Mouse (Mus musculus) intestine, embryonic 14.5 days (tissue): Measurements from ENCODE around the gene B3galt4. TPM values are rescaled to one million over a fixed set of nuclear protein-coding genes. Genes with fewer than 3 reads are reported as not detected.
"Not testable (repeated sequence)": the region's sequence is repeated elsewhere in the genome, so short reads cannot be mapped to it uniquely, and the experiment has no call there.

Experiments
- ATAC-seq: fragments of 200-750 bp; cut with Nextera tagmentation; replicated peaks from 2 replicates; pipeline ENCODE4 v1.8.0; 2017; ENCODE audit warnings: low read depth, moderate number of reproducible peaks, moderate TSS enrichment, moderate library complexity; ENCODE audit not compliant: low FRiP score, low TSS enrichment
- DNase-seq: peaks from one replicate; pipeline ENCODE4 v3.0.0-alpha.2; 2018; ENCODE audit warnings: low spot score
- H3K27ac ChIP-seq: fragments of 300-500 bp; sonication (generic); 2 replicates; pipeline ENCODE4 v1.5.1; 2014; ENCODE audit warnings: low read depth, mild to moderate bottlenecking, control low read depth
- H3K27me3 ChIP-seq: fragments of 300-500 bp; sonication (generic); replicated peaks from 2 replicates; pipeline ENCODE4 v1.6.1; 2014; ENCODE audit warnings: low read length, control low read depth; ENCODE audit not compliant: control insufficient read depth, insufficient read depth
- H3K36me3 ChIP-seq: fragments of 300-500 bp; sonication (generic); 2 replicates; pipeline ENCODE4 v1.6.1; 2014; ENCODE audit warnings: low read length, control low read depth; ENCODE audit not compliant: control insufficient read depth, insufficient read depth
- H3K4me1 ChIP-seq: fragments of 300-500 bp; sonication (generic); replicated peaks from 2 replicates; pipeline ENCODE4 v1.6.1; 2014; ENCODE audit warnings: low read length, control low read depth, mixed read lengths; ENCODE audit not compliant: control insufficient read depth, insufficient read depth
- H3K4me2 ChIP-seq: fragments of 300-500 bp; sonication (generic); 2 replicates; pipeline ENCODE4 v1.6.1; 2014; ENCODE audit warnings: low read length
- H3K4me3 ChIP-seq: fragments of 300-500 bp; sonication (generic); 2 replicates; pipeline ENCODE4 v1.5.1; 2014; ENCODE audit warnings: low read depth, low read length, control low read depth, mixed read lengths
- H3K9ac ChIP-seq: fragments of 300-500 bp; sonication (generic); 2 replicates; pipeline ENCODE4 v1.6.1; 2014; ENCODE audit warnings: mild to moderate bottlenecking, low read length
- H3K9me3 ChIP-seq: fragments of 300-500 bp; sonication (generic); 2 replicates; pipeline ENCODE4 v1.6.1; 2016; ENCODE audit warnings: low read length, control low read depth; ENCODE audit not compliant: control insufficient read depth
- WGBS: fragments of 180-500 bp; shearing (Covaris S2); extraction: QIAGEN DNeasy Blood & Tissue Kit; methylation state at CpG from one replicate; pipeline ENCODE4 v1.1.7; 2014; 5-methylcytosine and 5-hydroxymethylcytosine counted together
- polyA plus RNA-seq: library from polyadenylated mRNA; unstranded; fragments of >200 nt; fragmentation: Nextera tagmentation; extraction: Ambion mirVana; gene quantifications from 2 replicates; pipeline ENCODE4 v1.2.1, GENCODE M21; 2014

B3galt4 gene
- polyA plus RNA-seq, 1 experiment from 2014 or later = 3.7 TPM

- Histone ChIP-seq H3K9ac (peak overlapping the region; percentile 83), H3K36me3 (peaks cover 37% of the 10 kb centered on the region), H3K4me3 (peak overlapping the region; percentile 98), H3K9me3 (no peaks in the 10 kb centered on the region), H3K27me3 (no peaks in the 10 kb centered on the region), H3K4me2 (peak overlapping the region; percentile 99), H3K4me1 (peaks cover 10% of the 10 kb centered on the region), H3K27ac (peak overlapping the region; percentile 85)
- DNase-seq (peak; percentile 83), ATAC-seq (0 out of 2 replicates have a peak, but pooled peaks have one; percentile 0)
- WGBS = 0% methylated on average over 14 of the region's 14 CpGs
Measured at GRCm38 (mm10) chr17:33909869-33910250, 41.4 kb downstream of the B3galt4 start.

- Histone ChIP-seq H3K27me3 (no peaks in the 10 kb centered on the region), H3K4me3 (peak within 1 kb of the TSS; percentile 98), H3K9ac (peak within 1 kb of the TSS; percentile 83), H3K9me3 (no peaks in the 10 kb centered on the region), H3K4me1 (peaks cover 8% of the 10 kb centered on the region; the same call in 1 of the 2 replicates), H3K36me3 (peaks cover 31% of the 10 kb centered on the region), H3K27ac (peak within 1 kb of the TSS; percentile 85), H3K4me2 (peak within 1 kb of the TSS; percentile 99)
- peak; percentile 98 for DNase-seq
- peak; percentile 97 for ATAC-seq
- under 1% methylated on average over 68 of the region's 68 CpGs for WGBS
Measured at GRCm38 (mm10) chr17:33909077-33909868, 42.0 kb downstream of the B3galt4 start, which contains the start of gene Daxx. TSS of gene Daxx (plus strand) at chr17:33909414.

- Histone ChIP-seq H3K9ac (peak overlapping the region; percentile 83), H3K4me2 (peak overlapping the region; percentile 99), H3K27me3 (no peaks in the 10 kb centered on the region), H3K36me3 (peaks cover 24% of the 10 kb centered on the region), H3K9me3 (no peaks in the 10 kb centered on the region), H3K4me1 (peaks cover 8% of the 10 kb centered on the region; the same call in 1 of the 2 replicates), H3K4me3 (peak overlapping the region; percentile 98), H3K27ac (peak overlapping the region; percentile 82)
- DNase-seq (no peak), ATAC-seq (peak; percentile 70)
- WGBS = under 1% methylated on average over 42 of the region's 44 CpGs
Measured at GRCm38 (mm10) chr17:33908331-33909076, 42.8 kb downstream of the B3galt4 start.

- not testable (repeated sequence) for H3K9ac ChIP-seq, H3K27me3 ChIP-seq, H3K4me2 ChIP-seq, DNase-seq, H3K36me3 ChIP-seq, H3K9me3 ChIP-seq, H3K4me1 ChIP-seq, ATAC-seq, H3K4me3 ChIP-seq, H3K27ac ChIP-seq
- WGBS = 35% methylated on average over 3 of the region's 4 CpGs
Measured at GRCm38 (mm10) chr17:33904835-33905234, 46.5 kb downstream of the B3galt4 start, which contains the start of gene Platr17. TSS of gene Platr17 (plus strand) at chr17:33905135.

- H3K4me3 ChIP-seq, H3K9ac ChIP-seq, H3K27me3 ChIP-seq, H3K4me2 ChIP-seq, H3K4me1 ChIP-seq, H3K36me3 ChIP-seq, ATAC-seq, H3K27ac ChIP-seq, DNase-seq, H3K9me3 ChIP-seq: not testable (repeated sequence)
- 75% methylated on average over 6 of the region's 6 CpGs for WGBS
Measured at GRCm38 (mm10) chr17:33903911-33904651, 47.2 kb downstream of the B3galt4 start.

GRCm38 (mm10) chr17:33902491-33902890 lies 48.8 kb downstream of the B3galt4 start:
- H3K27me3 ChIP-seq = no peaks in the 10 kb centered on the region
- no peak overlapping the region for H3K4me2 ChIP-seq
- DNase-seq (no peak), ATAC-seq (no peak)
- H3K36me3 ChIP-seq = no peaks in the 10 kb centered on the region
- H3K9ac ChIP-seq = no peak overlapping the region
- H3K4me3 ChIP-seq = no peak overlapping the region
- H3K4me1 ChIP-seq = no peaks in the 10 kb centered on the region
- WGBS = 85% methylated on average over 7 of the region's 7 CpGs
- no peaks in the 10 kb centered on the region for H3K9me3 ChIP-seq
- H3K27ac ChIP-seq = no peak overlapping the region

GRCm38 (mm10) chr17:33902079-33902478 lies 49.2 kb downstream of the B3galt4 start:
- ATAC-seq = no peak
- 25% methylated on average over 4 of the region's 4 CpGs for WGBS

GRCm38 (mm10) chr17:33901653-33902052 lies 49.6 kb downstream of the B3galt4 start:
- H3K27me3 ChIP-seq = no peaks in the 10 kb centered on the region

More at GRCm38 (mm10) chr17:33902079-33902478, 49.2 kb downstream of the B3galt4 start:
- H3K9ac ChIP-seq = no peak overlapping the region
- no peaks in the 10 kb centered on the region for H3K4me1 ChIP-seq
- H3K27me3 ChIP-seq = no peaks in the 10 kb centered on the region
- H3K4me2 ChIP-seq = no peak overlapping the region
- H3K36me3 ChIP-seq = no peaks in the 10 kb centered on the region
- DNase-seq = no peak
- H3K27ac ChIP-seq = no peak overlapping the region
- no peak overlapping the region for H3K4me3 ChIP-seq
- no peaks in the 10 kb centered on the region for H3K9me3 ChIP-seq

More at GRCm38 (mm10) chr17:33901653-33902052, 49.6 kb downstream of the B3galt4 start:
- DNase-seq (no peak), ATAC-seq (no peak)
- Histone ChIP-seq H3K27ac (no peak overlapping the region), H3K36me3 (no peaks in the 10 kb centered on the region), H3K4me1 (no peaks in the 10 kb centered on the region), H3K9ac (no peak overlapping the region), H3K9me3 (no peaks in the 10 kb centered on the region), H3K4me2 (no peak overlapping the region), H3K4me3 (no peak overlapping the region)
- 51% methylated on average over 4 of the region's 4 CpGs for WGBS
